Mouse (Mus musculus) fat pad, adult 2 months (tissue): ENCODE measurements at regions not wholly inside any gene's neighbourhood (a gene's known extent, or its start where the extent isn't known, plus 50 kb on each side); places are given as distances from the start of the nearest gene placed in this dataset.

Source experiments
- DNase-seq: peaks from one replicate; pipeline ENCODE4 v3.0.0-alpha.2; 2011; ENCODE audit warnings: low read depth, low spot score; ENCODE audit errors: extremely low read depth

- DNase-seq: no peak
These were observed 111.1 kb downstream of the Dyrk2 start for GRCm38 (mm10) chr10:118758825-118759471.

DNA sequence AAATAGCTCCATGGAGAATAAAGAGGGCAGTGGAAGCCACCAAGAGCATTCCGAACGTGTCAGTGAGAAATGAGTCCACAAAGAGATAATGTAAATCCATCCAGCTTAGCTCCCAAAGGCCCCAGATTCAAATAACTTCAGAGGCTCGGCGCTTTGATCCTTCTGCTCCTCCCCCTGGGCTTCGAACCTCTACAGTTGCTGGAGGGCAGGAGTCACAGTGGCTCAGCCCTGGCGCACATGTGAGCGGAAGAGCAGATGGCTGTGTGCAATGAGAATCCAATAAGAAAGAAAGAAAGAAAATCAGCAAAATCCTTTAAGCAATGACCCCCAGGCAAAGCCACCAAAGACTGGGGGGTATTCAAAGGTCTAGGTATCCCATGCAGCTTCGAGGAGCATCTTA lies 109.6 kb downstream of the Dyrk2 start:
- no peak for DNase-seq

DNA sequence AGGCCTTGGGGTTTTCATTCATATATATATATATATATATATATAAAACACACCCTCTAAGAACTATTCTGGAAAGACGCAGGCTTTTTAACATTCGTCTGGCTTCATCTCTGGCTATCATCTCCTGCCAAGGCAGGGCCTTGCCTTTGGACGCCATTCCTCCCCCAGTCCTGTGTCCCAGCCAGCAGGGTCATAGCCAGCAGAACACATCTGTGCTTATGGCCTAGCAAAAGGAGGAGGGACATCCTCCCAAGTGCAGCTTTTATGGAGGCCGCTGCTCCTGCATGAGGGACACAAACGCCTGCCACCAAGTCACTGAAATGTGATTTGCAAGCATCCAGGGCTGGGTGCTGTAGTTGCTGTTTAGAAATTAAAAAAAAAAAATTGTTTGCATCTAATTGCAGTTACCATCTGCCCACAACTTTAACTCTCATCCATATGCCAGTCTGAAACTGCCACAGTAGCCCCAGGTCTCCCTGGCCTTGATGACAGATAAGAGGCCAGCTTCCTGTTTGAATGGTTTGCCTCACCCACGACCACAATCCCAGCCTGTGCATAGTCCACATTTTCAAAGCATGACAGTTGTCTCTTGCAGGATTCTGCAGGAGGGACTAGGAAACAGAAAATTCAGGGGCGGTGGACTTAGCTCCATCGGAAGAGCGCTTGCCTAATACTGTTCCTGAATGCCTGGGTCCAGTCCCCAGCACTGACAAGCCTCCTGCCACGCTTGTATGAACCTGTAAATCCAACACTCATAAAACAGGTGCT lies 108.7 kb downstream of the Dyrk2 start:
- DNase-seq: no peak

- no peak for DNase-seq
These were observed 105.0 kb downstream of the Dyrk2 start for GRCm38 (mm10) chr10:118765051-118765450.

- no peak for DNase-seq
These were observed 104.2 kb downstream of the Dyrk2 start for GRCm38 (mm10) chr10:118765544-118766441.

DNA sequence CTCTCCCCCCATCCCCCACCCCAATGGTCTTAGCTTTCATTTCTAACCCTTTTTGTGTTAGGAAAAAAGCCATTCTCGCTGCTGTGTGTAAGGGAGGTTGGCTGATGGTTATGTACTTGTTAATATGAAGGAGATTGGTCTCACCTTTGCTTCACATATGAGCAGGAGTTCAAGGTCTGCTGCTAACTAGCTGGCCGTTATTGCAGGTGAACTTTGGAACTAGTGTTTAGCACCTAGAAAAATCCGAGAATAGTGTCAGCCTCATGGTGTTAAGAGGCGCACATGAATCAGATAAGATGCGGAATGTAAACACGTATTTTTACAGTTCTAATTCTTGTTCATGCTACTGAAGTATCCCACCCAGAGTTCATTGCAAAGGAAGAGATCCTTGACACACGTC lies 103.2 kb downstream of the Dyrk2 start:
- DNase-seq: no peak

DNA sequence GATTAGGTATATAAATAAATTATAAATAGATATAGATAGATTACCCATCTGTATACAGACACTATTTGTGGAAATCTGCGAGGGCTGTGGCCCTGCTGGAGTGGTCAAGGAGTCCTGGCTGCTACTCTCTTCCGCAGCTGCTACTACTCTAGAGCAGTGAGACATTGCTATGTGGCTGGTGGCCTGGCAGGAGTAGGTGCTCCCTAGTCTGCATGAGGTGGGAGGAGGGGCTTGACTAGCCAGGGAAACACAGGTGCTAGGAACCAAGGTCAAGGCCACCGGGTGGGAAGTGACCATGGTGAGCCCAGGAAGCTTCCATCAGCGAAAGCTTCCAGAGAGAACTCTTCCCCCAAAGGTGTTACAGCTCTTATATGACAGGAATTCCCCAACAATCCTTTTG lies 100.3 kb downstream of the Dyrk2 start:
- no peak for DNase-seq

GRCm38 (mm10) chr10:118778656-118779055 lies 91.4 kb downstream of the Dyrk2 start:
- no peak for DNase-seq

DNA sequence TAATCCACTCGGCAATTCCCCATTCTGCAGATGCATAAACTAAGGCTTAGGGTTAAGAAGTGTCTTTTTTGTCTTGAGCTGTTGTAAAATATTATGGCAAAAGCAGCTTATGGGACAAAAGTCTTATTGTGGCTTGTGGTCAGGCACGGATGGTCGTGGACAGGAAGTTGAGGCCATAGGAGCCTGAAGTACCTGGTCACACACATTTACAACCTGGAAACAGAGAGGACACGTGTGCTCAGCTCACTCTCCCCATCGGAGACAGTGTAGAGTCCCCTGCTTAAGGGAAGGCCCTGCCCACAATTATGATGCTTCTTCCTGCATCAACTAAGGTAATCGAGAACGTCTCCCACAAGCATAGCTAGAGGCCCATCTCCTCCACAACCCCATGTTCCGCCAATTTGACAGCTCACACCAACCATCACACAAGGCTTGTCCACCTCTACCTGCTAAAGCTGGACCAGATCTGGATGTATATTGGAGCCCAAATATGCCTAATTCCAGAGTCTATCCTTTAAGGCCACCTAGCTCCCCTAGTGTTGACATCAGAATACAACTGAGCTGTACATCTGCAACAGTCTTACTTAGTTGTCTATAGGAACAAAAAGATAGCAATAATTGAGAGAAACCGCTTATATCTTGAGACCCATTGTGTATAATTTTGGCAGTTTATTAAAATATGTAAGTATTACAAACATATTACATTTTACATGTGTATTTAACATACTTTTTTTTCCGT lies 89.0 kb downstream of the Dyrk2 start:
- no peak for DNase-seq

- DNase-seq: no peak
These were observed 88.2 kb downstream of the Dyrk2 start for GRCm38 (mm10) chr10:118781811-118782232.

GRCm38 (mm10) chr10:118782646-118783045 lies 87.4 kb downstream of the Dyrk2 start:
- no peak for DNase-seq

- no peak for DNase-seq
These were observed 82.7 kb downstream of the Dyrk2 start for GRCm38 (mm10) chr10:118787280-118787690.

DNA sequence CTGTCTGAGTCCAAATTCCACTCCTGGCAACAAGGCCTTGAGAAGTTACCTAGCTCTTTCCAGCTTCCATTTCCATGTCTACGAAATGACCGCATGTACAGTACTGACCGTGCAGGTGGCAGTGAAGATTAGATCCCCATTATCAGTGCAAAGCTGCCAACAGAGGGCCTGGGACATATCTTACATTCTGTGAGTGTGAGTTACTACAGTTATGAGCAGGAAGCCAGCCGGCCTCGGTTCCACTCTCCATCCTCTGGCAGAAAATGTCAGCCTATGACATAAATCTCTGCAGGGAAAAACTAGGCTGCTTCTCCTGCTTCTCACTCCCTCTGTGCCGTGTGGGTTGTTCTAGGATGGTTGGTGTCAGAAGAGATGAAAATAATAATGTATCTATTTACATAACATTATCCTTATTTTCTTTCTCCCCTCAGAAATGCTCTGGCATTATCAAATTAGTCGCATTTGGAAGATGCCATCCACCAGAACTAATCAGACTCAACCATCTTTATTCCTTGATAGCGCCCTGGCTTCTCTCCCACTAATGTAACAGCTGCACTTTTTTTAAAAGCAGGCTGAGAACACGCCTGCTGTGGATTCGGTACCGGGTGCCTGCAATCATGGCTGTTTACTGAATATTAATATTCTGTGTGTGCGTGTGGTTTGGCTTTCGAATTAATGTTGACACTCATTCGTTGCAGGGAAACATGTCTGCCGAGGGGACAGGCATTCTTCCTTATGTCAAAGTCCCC lies 77.5 kb downstream of the Dyrk2 start:
- no peak for DNase-seq

DNA sequence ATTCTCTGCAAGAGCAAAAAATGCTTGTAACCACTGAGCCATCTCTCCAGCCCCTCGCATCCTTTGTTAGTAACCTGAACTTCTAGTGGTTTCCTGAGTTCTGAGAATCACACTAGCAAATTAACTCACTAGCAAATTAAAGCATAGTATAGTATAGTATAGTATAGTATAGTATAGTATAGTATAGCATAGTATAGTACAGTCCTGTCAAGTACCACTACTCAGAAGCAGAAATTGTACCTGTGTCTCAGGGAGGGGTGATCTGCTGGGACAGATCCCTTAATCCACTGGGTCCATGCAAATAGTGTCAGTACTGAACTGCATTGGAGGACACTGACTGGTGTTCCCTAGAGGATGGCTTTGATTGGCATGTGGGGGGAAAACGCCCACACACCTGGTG lies 76.2 kb downstream of the Dyrk2 start:
- no peak for DNase-seq

GRCm38 (mm10) chr10:118794395-118795060 lies 75.5 kb downstream of the Dyrk2 start:
- DNase-seq: no peak

GRCm38 (mm10) chr10:118795061-118795407 lies 75.0 kb downstream of the Dyrk2 start:
- peak; percentile 18 for DNase-seq

GRCm38 (mm10) chr10:118796512-118796911 lies 73.5 kb downstream of the Dyrk2 start:
- DNase-seq: no peak

DNA sequence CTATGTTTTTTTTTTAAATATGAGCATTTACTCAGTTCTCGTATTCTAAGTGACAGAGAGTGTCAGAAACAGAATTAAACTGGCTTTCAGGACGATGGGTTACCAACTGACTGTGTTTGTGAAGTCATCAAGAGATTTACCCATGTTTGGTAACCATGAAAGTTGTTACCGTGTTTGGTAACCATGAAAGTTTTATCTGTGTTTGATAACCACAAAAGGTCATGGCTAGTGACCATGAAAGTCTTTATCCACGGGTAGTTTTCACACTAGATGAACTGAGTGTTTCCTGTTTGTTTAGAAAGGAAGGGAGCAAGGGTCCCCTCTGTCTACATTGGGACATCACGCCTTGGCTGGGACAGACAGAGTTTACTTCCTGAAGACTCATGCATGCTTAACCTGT lies 72.8 kb downstream of the Dyrk2 start:
- DNase-seq: no peak

- no peak for DNase-seq
These were observed 70.2 kb downstream of the Dyrk2 start for GRCm38 (mm10) chr10:118799767-118800166.
